Mouse (Mus musculus): ENCODE results near the gene Ano4.

DNA sequence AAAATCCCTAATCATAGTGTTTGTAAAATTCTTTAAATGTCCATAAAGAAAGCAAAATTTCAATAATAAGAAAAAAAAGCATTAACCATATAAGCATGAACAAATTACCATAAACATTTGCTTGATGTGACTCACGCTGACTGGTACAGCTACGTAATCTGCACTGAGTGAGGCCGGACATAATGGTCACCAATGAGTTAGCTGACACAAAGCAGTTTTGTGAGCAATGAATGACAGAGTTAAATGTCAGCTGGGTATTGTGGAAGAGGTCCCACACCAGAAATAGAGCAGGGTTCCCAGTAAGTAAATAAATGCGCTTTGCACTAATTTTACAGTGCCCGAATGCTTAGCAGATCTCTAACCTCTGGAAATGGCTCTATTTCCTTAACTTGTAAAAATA, 91.9 kb downstream of the Ano4 start:
- TF ChIP-seq POLR2A (IDR thresholded peaks at IDR 0.05; ENCODE audit: insufficient read depth, low read depth, low read length) = no peak
- no peak for TF ChIP-seq EP300 (IDR thresholded peaks at IDR 0.05; ENCODE audit: insufficient read depth, low read depth, low read length)
- TF ChIP-seq CTCF (IDR thresholded peaks at IDR 0.05) = no peak

Data from heart, adult 2 months (tissue).